Mouse (Mus musculus): ENCODE data around the gene Chd9. TPM values are rescaled to one million over a fixed set of nuclear protein-coding genes. Genes with fewer than 3 reads are reported as not detected.

The Chd9 gene
- 97.1 and 101 TPM in 2 replicates for polyA plus RNA-seq (2015; fragmentation: Nextera tagmentation; extraction: Ambion mirVana)

- Histone ChIP-seq H3K4me2 (ENCODE audit: low read length) (peak within 1 kb of the TSS; percentile 84), H3K27me3 (replicated peaks; ENCODE audit: control insufficient read depth, insufficient read depth, low read length) (no peaks in the 10 kb centered on the region)
- under 1% methylated on average over 36 of the region's 39 CpGs for WGBS
Observed at GRCm38 (mm10) chr8:90828181-90828986, at the start of gene Chd9. TSS of gene Chd9 (plus strand) at chr8:90828352.

GRCm38 (mm10) chr8:90791616-90792015, 36.5 kb upstream of the Chd9 start:
- Histone ChIP-seq H3K27me3 (replicated peaks; ENCODE audit: control insufficient read depth, insufficient read depth, low read length) (no peaks in the 10 kb centered on the region), H3K27ac (ENCODE audit: low read depth, low read length) (no peak overlapping the region), H3K36me3 (ENCODE audit: control insufficient read depth, insufficient read depth, low read length) (no peaks in the 10 kb centered on the region), H3K4me2 (ENCODE audit: low read length) (no peak overlapping the region), H3K4me3 (ENCODE audit: low read length) (no peak overlapping the region), H3K9me3 (ENCODE audit: control insufficient read depth, low read length) (no peaks in the 10 kb centered on the region), H3K4me1 (ENCODE audit: control insufficient read depth, insufficient read depth, low read depth, low read length) (peaks cover 3% of the 10 kb centered on the region; the same call in 1 of the 2 replicates), H3K9ac (ENCODE audit: low read depth, low read length) (no peak overlapping the region)
- 96% methylated on average over 1 of the region's 1 CpGs for WGBS
- no peak for ATAC-seq

More at GRCm38 (mm10) chr8:90828181-90828986, at the start of gene Chd9:
- no peaks in the 10 kb centered on the region for H3K9me3 ChIP-seq (ENCODE audit: control insufficient read depth, low read length)
- peak within 1 kb of the TSS; percentile 56 for H3K4me3 ChIP-seq (ENCODE audit: low read length)
- ATAC-seq, result peak; percentile 96
- peak within 1 kb of the TSS; percentile 75 for H3K9ac ChIP-seq (ENCODE audit: low read depth, low read length)
- H3K36me3 ChIP-seq (ENCODE audit: control insufficient read depth, insufficient read depth, low read length), result no peaks in the 10 kb centered on the region
- peaks cover 11% of the 10 kb centered on the region; the same call in 1 of the 2 replicates for H3K4me1 ChIP-seq (ENCODE audit: control insufficient read depth, insufficient read depth, low read depth, low read length)
- peak within 1 kb of the TSS; percentile 77 for H3K27ac ChIP-seq (ENCODE audit: low read depth, low read length)

GRCm38 (mm10) chr8:90793710-90794109, 34.4 kb upstream of the Chd9 start:
- no peaks in the 10 kb centered on the region for H3K27me3 ChIP-seq (replicated peaks; ENCODE audit: control insufficient read depth, insufficient read depth, low read length)
- H3K9ac ChIP-seq (ENCODE audit: low read depth, low read length), result no peak overlapping the region
- no peaks in the 10 kb centered on the region for H3K36me3 ChIP-seq (ENCODE audit: control insufficient read depth, insufficient read depth, low read length)
- no peaks in the 10 kb centered on the region for H3K9me3 ChIP-seq (ENCODE audit: control insufficient read depth, low read length)
- no peak overlapping the region for H3K4me3 ChIP-seq (ENCODE audit: low read length)
- H3K4me1 ChIP-seq (ENCODE audit: control insufficient read depth, insufficient read depth, low read depth, low read length), result peaks cover 3% of the 10 kb centered on the region; the same call in 1 of the 2 replicates
- 0 out of 2 replicates have a peak, but pooled peaks have one; percentile 63 for ATAC-seq
- H3K27ac ChIP-seq (ENCODE audit: low read depth, low read length), result no peak overlapping the region
- no peak overlapping the region for H3K4me2 ChIP-seq (ENCODE audit: low read length)
- 4% methylated on average over 3 of the region's 3 CpGs for WGBS

- Histone ChIP-seq H3K9me3 (ENCODE audit: control insufficient read depth, low read length) (no peaks in the 10 kb centered on the region), H3K4me1 (ENCODE audit: control insufficient read depth, insufficient read depth, low read depth, low read length) (peaks cover 3% of the 10 kb centered on the region; the same call in 1 of the 2 replicates), H3K4me2 (ENCODE audit: low read length) (peak overlapping the region; percentile 48), H3K27me3 (replicated peaks; ENCODE audit: control insufficient read depth, insufficient read depth, low read length) (no peaks in the 10 kb centered on the region), H3K9ac (ENCODE audit: low read depth, low read length) (no peak overlapping the region), H3K36me3 (ENCODE audit: control insufficient read depth, insufficient read depth, low read length) (no peaks in the 10 kb centered on the region), H3K4me3 (ENCODE audit: low read length) (peak overlapping the region; percentile 15; the same call in 1 of the 2 replicates), H3K27ac (ENCODE audit: low read depth, low read length) (no peak overlapping the region)
- WGBS, result 11% methylated on average over 12 of the region's 12 CpGs
- peak; percentile 65 for ATAC-seq
Observed at GRCm38 (mm10) chr8:90794990-90795861, 32.9 kb upstream of the Chd9 start.

- no peaks in the 10 kb centered on the region for H3K27me3 ChIP-seq (replicated peaks; ENCODE audit: control insufficient read depth, insufficient read depth, low read length)
- H3K9ac ChIP-seq (ENCODE audit: low read depth, low read length), result no peak overlapping the region
- H3K27ac ChIP-seq (ENCODE audit: low read depth, low read length), result no peak overlapping the region
- H3K4me2 ChIP-seq (ENCODE audit: low read length), result no peak overlapping the region
- no peak overlapping the region for H3K4me3 ChIP-seq (ENCODE audit: low read length)
- WGBS, result 70% methylated on average over 5 of the region's 5 CpGs
- no peaks in the 10 kb centered on the region for H3K36me3 ChIP-seq (ENCODE audit: control insufficient read depth, insufficient read depth, low read length)
- H3K9me3 ChIP-seq (ENCODE audit: control insufficient read depth, low read length), result peaks cover 3% of the 10 kb centered on the region
- ATAC-seq, result no peak
- no peaks in the 10 kb centered on the region; the same call in 1 of the 2 replicates for H3K4me1 ChIP-seq (ENCODE audit: control insufficient read depth, insufficient read depth, low read depth, low read length)
Observed at GRCm38 (mm10) chr8:90799473-90799872, 28.7 kb upstream of the Chd9 start.

GRCm38 (mm10) chr8:90813602-90814320, 14.4 kb upstream of the Chd9 start:
- Histone ChIP-seq H3K4me3 (ENCODE audit: low read length) (no peak overlapping the region), H3K4me2 (ENCODE audit: low read length) (no peak overlapping the region), H3K4me1 (ENCODE audit: control insufficient read depth, insufficient read depth, low read depth, low read length) (peaks cover 2% of the 10 kb centered on the region; the same call in 1 of the 2 replicates), H3K27me3 (replicated peaks; ENCODE audit: control insufficient read depth, insufficient read depth, low read length) (no peaks in the 10 kb centered on the region), H3K9ac (ENCODE audit: low read depth, low read length) (no peak overlapping the region), H3K36me3 (ENCODE audit: control insufficient read depth, insufficient read depth, low read length) (no peaks in the 10 kb centered on the region), H3K27ac (ENCODE audit: low read depth, low read length) (no peak overlapping the region), H3K9me3 (ENCODE audit: control insufficient read depth, low read length) (no peaks in the 10 kb centered on the region)
- WGBS, result 87% methylated on average over 10 of the region's 10 CpGs
- ATAC-seq, result no peak

GRCm38 (mm10) chr8:90816061-90816882, 11.9 kb upstream of the Chd9 start:
- ATAC-seq, result no peak
- H3K4me2 ChIP-seq (ENCODE audit: low read length), result peak overlapping the region; percentile 11; the same call in 1 of the 2 replicates
- H3K9me3 ChIP-seq (ENCODE audit: control insufficient read depth, low read length), result no peaks in the 10 kb centered on the region
- no peaks in the 10 kb centered on the region for H3K36me3 ChIP-seq (ENCODE audit: control insufficient read depth, insufficient read depth, low read length)
- WGBS, result 53% methylated on average over 23 of the region's 23 CpGs
- H3K4me3 ChIP-seq (ENCODE audit: low read length), result no peak overlapping the region
- H3K27ac ChIP-seq (ENCODE audit: low read depth, low read length), result peak overlapping the region; percentile 45; the same call in 1 of the 2 replicates
- no peaks in the 10 kb centered on the region for H3K27me3 ChIP-seq (replicated peaks; ENCODE audit: control insufficient read depth, insufficient read depth, low read length)
- H3K9ac ChIP-seq (ENCODE audit: low read depth, low read length), result no peak overlapping the region
- H3K4me1 ChIP-seq (ENCODE audit: control insufficient read depth, insufficient read depth, low read depth, low read length), result peaks cover 2% of the 10 kb centered on the region; the same call in 1 of the 2 replicates

GRCm38 (mm10) chr8:90817293-90817692, 10.9 kb upstream of the Chd9 start, which contains the start of gene Gm19935:
TSS of gene Gm19935 (minus strand) at chr8:90817393.
- Histone ChIP-seq H3K36me3 (ENCODE audit: control insufficient read depth, insufficient read depth, low read length) (no peaks in the 10 kb centered on the region), H3K9ac (ENCODE audit: low read depth, low read length) (no peak within 1 kb of the TSS), H3K4me2 (ENCODE audit: low read length) (peak within 1 kb of the TSS; percentile 11; the same call in 1 of the 2 replicates), H3K9me3 (ENCODE audit: control insufficient read depth, low read length) (no peaks in the 10 kb centered on the region), H3K4me3 (ENCODE audit: low read length) (no peak within 1 kb of the TSS), H3K27me3 (replicated peaks; ENCODE audit: control insufficient read depth, insufficient read depth, low read length) (no peaks in the 10 kb centered on the region), H3K27ac (ENCODE audit: low read depth, low read length) (peak within 1 kb of the TSS; percentile 45; the same call in 1 of the 2 replicates), H3K4me1 (ENCODE audit: control insufficient read depth, insufficient read depth, low read depth, low read length) (peaks cover 2% of the 10 kb centered on the region; the same call in 1 of the 2 replicates)
- WGBS, result 86% methylated on average over 2 of the region's 2 CpGs
- ATAC-seq, result no peak
